Mouse (Mus musculus): ENCODE results near the gene Gm21244. TPM values are rescaled to one million over a fixed set of nuclear protein-coding genes. Genes with fewer than 3 reads are reported as not detected.
"Not testable (repeated sequence)": the region's sequence is repeated elsewhere in the genome, so short reads cannot be mapped to it uniquely, and the experiment has no call there.

The Gm21244 gene
- polyA plus RNA-seq (2015; fragmentation: Nextera tagmentation; extraction: Ambion mirVana), result not detected in 2 replicates

DNA sequence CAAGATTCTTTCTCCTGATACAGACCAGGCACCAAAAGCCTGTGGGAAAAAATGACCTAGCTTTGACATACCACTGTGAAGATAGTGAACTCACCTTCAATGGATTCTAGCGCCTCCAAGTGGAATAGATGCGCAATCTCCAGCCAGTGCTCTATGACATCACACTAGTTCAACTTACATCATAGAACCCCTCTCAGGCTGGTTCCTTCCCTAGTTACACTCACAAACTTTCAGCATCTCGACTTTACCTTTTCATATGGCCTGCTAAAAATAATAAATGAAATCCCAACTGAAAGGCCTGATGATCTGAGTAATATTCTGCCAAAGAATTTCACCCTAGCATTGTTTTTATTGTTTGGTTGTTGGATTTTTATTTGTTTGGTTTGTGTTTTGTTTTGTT, at the start of gene Gm21244:
Gene Gm21244, minus strand, starts transcription at position 101 of the 400 bp plus-strand sequence.
- not testable (repeated sequence) for H3K27ac ChIP-seq (replicated peaks); ATAC-seq (ENCODE audit: extremely low read depth, insufficient number of reproducible peaks, low FRiP score, low TSS enrichment); H3K9me3 ChIP-seq; H3K4me1 ChIP-seq; H3K27me3 ChIP-seq (replicated peaks); H3K4me3 ChIP-seq; H3K9ac ChIP-seq; H3K4me2 ChIP-seq; H3K36me3 ChIP-seq
- no CpG with 5 or more reads among the region's 3 CpGs for whole genome bisulfite sequencing

Other genes starting within 250 kb of the Gm21244 start
- not detected in 2 replicates for gene Gm28998, start 84.5 kb upstream of the Gm21244 start, polyA plus RNA-seq (2015; fragmentation: Nextera tagmentation; extraction: Ambion mirVana)
- not detected in 2 replicates for gene Gm21788, start 235.7 kb upstream of the Gm21244 start, polyA plus RNA-seq (2015; fragmentation: Nextera tagmentation; extraction: Ambion mirVana)

Measured in heart, embryonic 13.5 days (tissue).